Mouse (Mus musculus) thymus, postnatal 0 days (tissue): ENCODE data around the gene Cenpm. TPM values are rescaled to one million over a fixed set of nuclear protein-coding genes. Genes with fewer than 3 reads are reported as not detected.
"Not testable (repeated sequence)": the region's sequence is repeated elsewhere in the genome, so short reads cannot be mapped to it uniquely, and the experiment has no call there.

Experiments used
- DNase-seq: peaks from one replicate; pipeline ENCODE4 v3.0.0-alpha.2; 2015; ENCODE audit warnings: low spot score
- polyA plus RNA-seq: library from polyadenylated mRNA; unstranded; fragments of >200 nt; fragmentation: Nextera tagmentation; extraction: Ambion mirVana; gene quantifications from 2 replicates; pipeline ENCODE4 v1.2.1, GENCODE M21; 2015

Cenpm gene
- polyA plus RNA-seq = 59.3 and 61.5 TPM in 2 replicates

GRCm38 (mm10) chr15:82244115-82244804 is at the start of gene Cenpm:
Cenpm (minus strand) TSS chr15:82244748.
- DNase-seq = peak; percentile 92

- peak; percentile 15 for DNase-seq
Measured at GRCm38 (mm10) chr15:82294059-82294458, 49.5 kb upstream of the Cenpm start.

- no peak for DNase-seq
Measured at GRCm38 (mm10) chr15:82293271-82293711, 48.7 kb upstream of the Cenpm start.

- DNase-seq = no peak
Measured at GRCm38 (mm10) chr15:82292851-82293250, 48.3 kb upstream of the Cenpm start.

- no peak for DNase-seq
Measured at GRCm38 (mm10) chr15:82290252-82290651, 45.7 kb upstream of the Cenpm start.

GRCm38 (mm10) chr15:82286157-82286556 is 41.6 kb upstream of the Cenpm start:
- DNase-seq = no peak

GRCm38 (mm10) chr15:82280638-82281037 is 36.1 kb upstream of the Cenpm start:
- DNase-seq = no peak

- DNase-seq = no peak
Measured at GRCm38 (mm10) chr15:82277591-82277990, 33.0 kb upstream of the Cenpm start.

- peak; percentile 20 for DNase-seq
Measured at GRCm38 (mm10) chr15:82274927-82275901, 30.7 kb upstream of the Cenpm start.

- no peak for DNase-seq
Measured at GRCm38 (mm10) chr15:82274593-82274926, 30.0 kb upstream of the Cenpm start, which contains the start of gene Sept3. Sept3 (plus strand) TSS chr15:82274893.

- DNase-seq = no peak
Measured at GRCm38 (mm10) chr15:82272295-82272694, 27.7 kb upstream of the Cenpm start.

GRCm38 (mm10) chr15:82271201-82271600 is 26.7 kb upstream of the Cenpm start:
- peak; percentile 61 for DNase-seq

- no peak for DNase-seq
Measured at GRCm38 (mm10) chr15:82268783-82269182, 24.2 kb upstream of the Cenpm start.

GRCm38 (mm10) chr15:82268185-82268584 is 23.6 kb upstream of the Cenpm start:
- DNase-seq = no peak

GRCm38 (mm10) chr15:82266356-82266755 is 21.8 kb upstream of the Cenpm start:
- peak; percentile 68 for DNase-seq

GRCm38 (mm10) chr15:82259510-82259909 is 15.0 kb upstream of the Cenpm start:
- peak; percentile 86 for DNase-seq

- no peak for DNase-seq
Measured at GRCm38 (mm10) chr15:82255944-82256383, 11.4 kb upstream of the Cenpm start.

GRCm38 (mm10) chr15:82255248-82255647 is 10.7 kb upstream of the Cenpm start:
- no peak for DNase-seq

GRCm38 (mm10) chr15:82252097-82252496 is 7.5 kb upstream of the Cenpm start, which contains the start of gene 1500009C09Rik:
1500009C09Rik (plus strand) TSS chr15:82252397.
- DNase-seq = no peak

- DNase-seq = no peak
Measured at GRCm38 (mm10) chr15:82251579-82251978, 7.0 kb upstream of the Cenpm start.

- DNase-seq = no peak
Measured at GRCm38 (mm10) chr15:82247131-82247776, 2.7 kb upstream of the Cenpm start.

GRCm38 (mm10) chr15:82244805-82245161 is 235 bp upstream of the Cenpm start:
- DNase-seq = not testable (repeated sequence)
